ENCODE assay signal across 21 mouse cellular contexts in genomic region chr14:86729617-86730098, GRCm38 (mm10).
A peak's percentile ranks its signal among the peaks of the same experiment; 100 is the strongest.
DNase-seq lines count a peak whose midpoint lies in the region; ATAC-seq and TF ChIP-seq lines count a peak whose summit lies in the region.
"Had no signal": no experiment of that assay in that cellular context is flagged by ENCODE, and none has a peak within 500 bp of the region (broad histone marks: within the 10 kb centered on the region; RNA-seq: fewer than 3 reads in every experiment).

No protein-coding gene starts in this region.

- no peak overlapping the region for H3K4me2 ChIP-seq in midbrain, postnatal 0 days (ENCODE audit: low read depth, low read length, poor library complexity, severe bottlenecking)
- H3K4me2 ChIP-seq in midbrain, embryonic 15.5 days, result no peak overlapping the region
- H3K4me2 ChIP-seq in forebrain, embryonic 13.5 days, result no peak overlapping the region; the same call in 1 of the 2 replicates
- H3K4me2 ChIP-seq: heart, embryonic 11.5 days; hindbrain, embryonic 12.5 days; intestine, embryonic 15.5 days; limb, embryonic 15.5 days; neural tube, embryonic 12.5 days had no signal

- H3K4me1 ChIP-seq in midbrain, postnatal 0 days (ENCODE audit: insufficient read depth, low read length), result 0 out of 2 replicates have a peak, but pooled peaks cover 3% of the 10 kb centered on the region
- H3K4me1 ChIP-seq in midbrain, embryonic 15.5 days, result 0 out of 2 replicates have a peak, but pooled peaks cover 6% of the 10 kb centered on the region
- H3K4me1 ChIP-seq in forebrain, embryonic 13.5 days, result peaks cover 19% of the 10 kb centered on the region
- H3K4me1 ChIP-seq: intestine, embryonic 15.5 days; limb, embryonic 15.5 days; neural tube, embryonic 12.5 days had no signal

- no peaks in the 10 kb centered on the region for H3K36me3 ChIP-seq in midbrain, postnatal 0 days (ENCODE audit: insufficient read depth, low read length)
- H3K36me3 ChIP-seq in midbrain, embryonic 15.5 days (replicated peaks), result no peaks in the 10 kb centered on the region
- no peaks in the 10 kb centered on the region for H3K36me3 ChIP-seq in forebrain, embryonic 13.5 days (ENCODE audit: poor library complexity, severe bottlenecking)
- H3K36me3 ChIP-seq: hindbrain, embryonic 12.5 days; intestine, embryonic 15.5 days; limb, embryonic 15.5 days; neural tube, embryonic 12.5 days had no signal

- H3K4me3 ChIP-seq in midbrain, postnatal 0 days (ENCODE audit: low read depth, low read length), result no peak overlapping the region
- no peak overlapping the region for H3K4me3 ChIP-seq in midbrain, embryonic 15.5 days
- H3K4me3 ChIP-seq in forebrain, embryonic 13.5 days, result no peak overlapping the region
- H3K4me3 ChIP-seq: hindbrain, embryonic 12.5 days; intestine, embryonic 15.5 days; limb, embryonic 15.5 days; neural tube, embryonic 12.5 days had no signal

- peak; percentile 64 for DNase-seq in left cerebral cortex, postnatal 4 days
- no peak for DNase-seq in left cerebral cortex, adult 18-20 months (ENCODE audit: low spot score in 2 of 2)
- peak; percentile 17 for DNase-seq in midbrain, postnatal 0 days (ENCODE audit: low spot score)
- DNase-seq in lung, postnatal 10 days, result peak; percentile 56
- no peak for DNase-seq in spleen, postnatal 14 days (ENCODE audit: low spot score in 2 of 2)
- DNase-seq in layer of hippocampus, adult 9-11 months, result no peak
- DNase-seq: adrenal gland, postnatal 14 days; cerebellum, adult 18-20 months; heart, postnatal 10 days; kidney, adult 9 months; kidney, postnatal 25 days; right cerebral cortex, postnatal 14 days; spleen, adult 18-20 months; thymus, postnatal 4 days had no signal

- no peaks in the 10 kb centered on the region for H3K27me3 ChIP-seq in midbrain, postnatal 0 days (ENCODE audit: insufficient read depth, low read length)
- no peaks in the 10 kb centered on the region for H3K27me3 ChIP-seq in midbrain, embryonic 15.5 days (replicated peaks)
- H3K27me3 ChIP-seq in forebrain, embryonic 13.5 days, result no peaks in the 10 kb centered on the region
- H3K27me3 ChIP-seq: hindbrain, embryonic 12.5 days; intestine, embryonic 15.5 days; limb, embryonic 15.5 days; neural tube, embryonic 12.5 days had no signal

- ATAC-seq in midbrain, postnatal 0 days (ENCODE audit: low FRiP score), result no peak
- ATAC-seq in midbrain, embryonic 15.5 days (replicated peaks), result no peak
- ATAC-seq in forebrain, embryonic 13.5 days, result peak; percentile 87
- ATAC-seq: intestine, embryonic 15.5 days had no signal

- 66% methylated on average over 4 of the region's 4 CpGs for WGBS in midbrain, postnatal 0 days
- 64% methylated on average over 4 of the region's 4 CpGs for WGBS in midbrain, embryonic 15.5 days
- WGBS in forebrain, embryonic 13.5 days, result 30% methylated on average over 4 of the region's 4 CpGs

- TF ChIP-seq CTCF in midbrain, postnatal 0 days (IDR thresholded peaks at IDR 0.05), result no peak

- no peak overlapping the region for H3K27ac ChIP-seq in midbrain, postnatal 0 days (ENCODE audit: low read depth, low read length)
- no peak overlapping the region for H3K27ac ChIP-seq in midbrain, embryonic 15.5 days
- H3K27ac ChIP-seq in forebrain, embryonic 13.5 days, result peak overlapping the region; percentile 59; the same call in 1 of the 2 replicates
- H3K27ac ChIP-seq: hindbrain, embryonic 12.5 days; intestine, embryonic 15.5 days; limb, embryonic 15.5 days; neural tube, embryonic 12.5 days had no signal

- intact Hi-C loops in left cerebral cortex, postnatal 4 days (cut with DNase I), result no loop called here

- H3K9ac ChIP-seq in midbrain, postnatal 0 days (replicated peaks; ENCODE audit: low read length, poor library complexity, severe bottlenecking), result no peak overlapping the region
- H3K9ac ChIP-seq in midbrain, embryonic 15.5 days, result no peak overlapping the region
- H3K9ac ChIP-seq in forebrain, embryonic 13.5 days, result no peak overlapping the region
- H3K9ac ChIP-seq: hindbrain, embryonic 12.5 days; intestine, embryonic 15.5 days; limb, embryonic 15.5 days; neural tube, embryonic 12.5 days had no signal

- H3K9me3 ChIP-seq in midbrain, postnatal 0 days (ENCODE audit: low read length), result no peaks in the 10 kb centered on the region
- H3K9me3 ChIP-seq in midbrain, embryonic 15.5 days, result no peaks in the 10 kb centered on the region
- no peaks in the 10 kb centered on the region for H3K9me3 ChIP-seq in forebrain, embryonic 13.5 days (replicated peaks)
- H3K9me3 ChIP-seq: hindbrain, embryonic 12.5 days; intestine, embryonic 15.5 days; limb, embryonic 15.5 days; neural tube, embryonic 12.5 days had no signal

Comparison
In these comparisons a context has a peak if more than half of its experiments do, and no peak if none do; other contexts are left out.
1. DNase-seq: peak in left cerebral cortex, postnatal 4 days (single experiment), midbrain, postnatal 0 days (single experiment) and lung, postnatal 10 days (single experiment); none in left cerebral cortex, adult 18-20 months (0 of 2), spleen, postnatal 14 days (0 of 2) and layer of hippocampus, adult 9-11 months (single experiment).